Mouse (Mus musculus) hindbrain, embryonic 11.5 days (tissue): ENCODE measurements around the gene 4930432M17Rik. TPM values are rescaled to one million over a fixed set of nuclear protein-coding genes. Genes with fewer than 3 reads are reported as not detected.
A peak's percentile ranks its signal among the peaks of the same experiment; 100 is the strongest.

Experiments
- ATAC-seq: fragments of 200-750 bp; cut with Nextera tagmentation; 2 replicates; pipeline ENCODE4 v1.8.0; 2017; ENCODE audit warnings: mild to moderate bottlenecking, moderate TSS enrichment, moderate library complexity; ENCODE audit not compliant: low FRiP score
- DNase-seq: peaks from one replicate; pipeline ENCODE4 v3.0.0-alpha.2; 2015; ENCODE audit warnings: low spot score
- H3K27ac ChIP-seq: fragments of 300-500 bp; sonication (generic); 2 replicates; pipeline ENCODE4 v1.5.1; 2014; ENCODE audit warnings: mild to moderate bottlenecking, low read depth, low read length
- H3K27me3 ChIP-seq: fragments of 300-500 bp; sonication (generic); 2 replicates; pipeline ENCODE4 v1.6.1; 2014; ENCODE audit warnings: mild to moderate bottlenecking, low read length, moderate library complexity, mixed read lengths; ENCODE audit not compliant: control insufficient read depth, insufficient read depth
- H3K36me3 ChIP-seq: fragments of 300-500 bp; sonication (generic); 2 replicates; pipeline ENCODE4 v1.6.1; 2014; ENCODE audit warnings: mild to moderate bottlenecking, low read length, moderate library complexity, mixed read lengths; ENCODE audit not compliant: control insufficient read depth, insufficient read depth
- H3K4me1 ChIP-seq: fragments of 300-500 bp; sonication (generic); replicated peaks from 2 replicates; pipeline ENCODE4 v1.6.1; 2014; ENCODE audit warnings: low read length, mixed read lengths; ENCODE audit not compliant: control insufficient read depth, insufficient read depth
- H3K4me2 ChIP-seq: fragments of 300-500 bp; sonication (generic); replicated peaks from 2 replicates; pipeline ENCODE4 v1.6.1; 2014; ENCODE audit warnings: mild to moderate bottlenecking, low read depth, low read length
- H3K4me3 ChIP-seq: fragments of 300-500 bp; sonication (generic); 2 replicates; pipeline ENCODE4 v1.5.1; 2014; ENCODE audit warnings: low read depth, low read length
- H3K9ac ChIP-seq: fragments of 300-500 bp; sonication (generic); 2 replicates; pipeline ENCODE4 v1.6.1; 2014; ENCODE audit warnings: low read depth, low read length
- H3K9me3 ChIP-seq: fragments of 300-500 bp; sonication (generic); 2 replicates; pipeline ENCODE4 v1.6.1; 2016; ENCODE audit warnings: low read length; ENCODE audit not compliant: control insufficient read depth
- WGBS: fragments of 180-500 bp; shearing (Covaris S2); extraction: QIAGEN DNeasy Blood & Tissue Kit; methylation state at CpG from one replicate; pipeline ENCODE4 v1.1.7; 2014; 5-methylcytosine and 5-hydroxymethylcytosine counted together
- polyA plus RNA-seq: library from polyadenylated mRNA; unstranded; fragments of >200 nt; fragmentation: Nextera tagmentation; extraction: Ambion mirVana; gene quantifications from 2 replicates; pipeline ENCODE4 v1.2.1, GENCODE M21; 2014

The 4930432M17Rik gene
- polyA plus RNA-seq, 1 experiment from 2014 or later, result not detected

GRCm38 (mm10) chr3:121693001-121693730 lies 22.6 kb downstream of the 4930432M17Rik start:
- WGBS, result 77% methylated on average over 13 of the region's 13 CpGs

DNA sequence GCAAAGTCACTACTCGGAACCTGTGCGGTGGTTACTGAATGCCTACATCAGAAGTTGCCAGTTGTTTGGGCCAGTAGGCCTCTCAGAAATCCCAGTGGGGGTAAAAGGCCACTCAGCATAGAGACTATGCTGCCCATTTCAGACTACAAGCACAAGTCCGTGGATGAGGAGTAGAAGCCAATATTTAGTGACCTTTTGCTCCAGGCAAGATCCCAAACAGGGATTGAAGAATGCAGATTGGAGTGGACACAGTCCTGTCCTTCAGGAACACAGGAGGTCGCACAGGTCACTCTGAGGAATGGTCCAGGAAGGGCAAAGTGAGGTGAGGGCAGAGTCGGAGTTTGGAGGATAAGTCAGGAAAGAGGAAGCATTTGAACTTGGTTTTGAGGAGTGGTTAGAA lies 23.2 kb downstream of the 4930432M17Rik start:
- DNase-seq (no peak), ATAC-seq (no peak)
- H3K36me3 ChIP-seq, result no peaks in the 10 kb centered on the region
- H3K4me1 ChIP-seq, result no peaks in the 10 kb centered on the region
- H3K27ac ChIP-seq, result no peak overlapping the region
- H3K4me2 ChIP-seq, result no peak overlapping the region
- WGBS, result 90% methylated on average over 5 of the region's 5 CpGs
- no peaks in the 10 kb centered on the region for H3K27me3 ChIP-seq
- no peak overlapping the region for H3K4me3 ChIP-seq
- H3K9me3 ChIP-seq, result no peaks in the 10 kb centered on the region
- H3K9ac ChIP-seq, result no peak overlapping the region

More at GRCm38 (mm10) chr3:121693001-121693730, 22.6 kb downstream of the 4930432M17Rik start:
- no peaks in the 10 kb centered on the region for H3K27me3 ChIP-seq
- DNase-seq (no peak), ATAC-seq (no peak)
- no peak overlapping the region for H3K4me3 ChIP-seq
- no peak overlapping the region for H3K9ac ChIP-seq
- no peaks in the 10 kb centered on the region for H3K36me3 ChIP-seq
- no peaks in the 10 kb centered on the region for H3K9me3 ChIP-seq
- H3K4me1 ChIP-seq, result no peaks in the 10 kb centered on the region
- no peak overlapping the region for H3K4me2 ChIP-seq
- no peak overlapping the region for H3K27ac ChIP-seq

DNA sequence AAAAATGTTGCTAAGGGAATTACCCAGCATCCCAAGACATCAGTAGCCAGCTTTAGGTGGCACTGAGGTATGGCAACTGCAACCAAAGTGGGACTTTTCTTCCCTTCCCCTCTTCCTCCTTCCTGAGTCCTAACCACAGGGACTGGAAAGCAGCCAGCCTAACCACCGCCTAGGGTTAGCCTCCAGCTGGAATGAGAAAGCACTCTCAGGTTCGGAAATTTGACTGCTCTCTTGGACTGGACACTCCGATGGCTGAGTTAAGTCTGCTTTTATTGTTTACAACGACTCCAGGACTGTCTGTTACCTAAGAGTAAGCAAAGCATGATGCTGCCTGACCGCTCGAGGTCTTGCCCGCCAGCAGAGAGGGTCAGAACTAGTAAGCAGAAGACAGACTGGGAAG lies 26.6 kb downstream of the 4930432M17Rik start:
- no peaks in the 10 kb centered on the region for H3K27me3 ChIP-seq
- H3K27ac ChIP-seq, result no peak overlapping the region
- 90% methylated on average over 7 of the region's 7 CpGs for WGBS
- no peaks in the 10 kb centered on the region for H3K9me3 ChIP-seq
- ATAC-seq (no peak), DNase-seq (no peak)
- H3K4me3 ChIP-seq, result no peak overlapping the region
- no peaks in the 10 kb centered on the region for H3K36me3 ChIP-seq
- peaks cover 5% of the 10 kb centered on the region for H3K4me1 ChIP-seq
- no peak overlapping the region for H3K4me2 ChIP-seq
- H3K9ac ChIP-seq, result no peak overlapping the region

DNA sequence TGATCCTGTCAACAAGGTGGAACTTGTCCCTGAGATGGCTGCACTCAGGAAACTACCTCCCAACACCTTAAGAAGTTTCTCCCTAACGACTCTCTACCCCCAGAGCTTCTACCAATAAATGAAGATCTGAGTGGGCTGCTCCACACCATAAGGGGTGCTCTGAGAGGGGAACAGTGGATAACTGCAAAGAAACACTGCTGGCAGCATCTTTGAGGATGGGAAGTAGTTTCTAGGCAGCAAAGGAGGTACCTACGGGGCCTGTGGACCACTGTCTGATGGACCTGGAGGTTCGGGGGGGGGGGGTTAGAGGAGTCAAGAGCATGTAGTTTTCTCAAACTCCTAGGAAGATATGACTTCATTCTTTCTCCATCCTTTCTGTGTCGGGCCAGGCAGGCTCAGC lies 28.8 kb downstream of the 4930432M17Rik start:
- ATAC-seq, result no peak; the same call in 1 of the 2 replicates
- H3K4me2 ChIP-seq, result no peak overlapping the region
- H3K9ac ChIP-seq, result no peak overlapping the region
- H3K4me1 ChIP-seq, result peaks cover 5% of the 10 kb centered on the region
- no peaks in the 10 kb centered on the region for H3K9me3 ChIP-seq
- 82% methylated on average over 4 of the region's 4 CpGs for WGBS
- H3K27ac ChIP-seq, result peak overlapping the region; percentile 70
- H3K36me3 ChIP-seq, result no peaks in the 10 kb centered on the region
- no peak for DNase-seq
- no peak overlapping the region for H3K4me3 ChIP-seq
- H3K27me3 ChIP-seq, result no peaks in the 10 kb centered on the region

GRCm38 (mm10) chr3:121699849-121700248 lies 29.3 kb downstream of the 4930432M17Rik start:
- Histone ChIP-seq H3K36me3 (no peaks in the 10 kb centered on the region), H3K4me1 (peaks cover 5% of the 10 kb centered on the region), H3K4me3 (no peak overlapping the region), H3K9ac (no peak overlapping the region), H3K27ac (peak overlapping the region; percentile 70), H3K9me3 (no peaks in the 10 kb centered on the region), H3K4me2 (no peak overlapping the region), H3K27me3 (no peaks in the 10 kb centered on the region)
- 73% methylated on average over 4 of the region's 4 CpGs for WGBS
- ATAC-seq (peak; percentile 61), DNase-seq (peak; percentile 35)

DNA sequence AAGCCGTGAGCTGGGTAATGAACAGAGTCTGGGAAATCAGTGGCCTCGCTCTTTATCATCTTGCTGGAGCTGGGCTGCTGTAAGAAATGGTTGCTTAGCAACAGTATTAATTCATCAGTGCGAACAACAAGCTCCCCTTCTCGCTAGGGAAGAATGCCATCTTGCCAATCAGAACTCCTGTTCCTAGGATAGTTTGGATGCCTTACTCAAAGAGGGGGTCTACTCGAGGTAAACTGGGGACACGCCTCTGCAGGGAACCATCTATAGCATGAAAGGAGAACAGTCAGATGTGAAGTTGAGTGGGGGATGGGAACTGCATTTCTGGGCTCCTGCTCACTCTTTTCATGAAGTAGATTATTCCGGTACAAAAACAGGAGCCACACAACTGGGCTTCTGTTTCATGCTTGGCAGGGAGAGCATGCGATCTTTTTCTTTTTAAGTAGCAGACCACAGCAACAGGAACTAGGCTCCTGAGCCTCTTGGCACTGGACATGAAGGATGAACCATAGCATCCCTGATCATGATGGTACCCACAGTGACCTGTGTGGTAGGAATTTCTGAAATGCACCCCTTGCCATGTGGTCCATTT lies 29.9 kb downstream of the 4930432M17Rik start:
- Histone ChIP-seq H3K9ac (no peak overlapping the region), H3K9me3 (no peaks in the 10 kb centered on the region), H3K27me3 (no peaks in the 10 kb centered on the region), H3K4me1 (peaks cover 5% of the 10 kb centered on the region), H3K27ac (peak overlapping the region; percentile 70), H3K4me2 (peak overlapping the region; percentile 31), H3K36me3 (no peaks in the 10 kb centered on the region), H3K4me3 (no peak overlapping the region)
- ATAC-seq (peak; percentile 96), DNase-seq (peak; percentile 75)
- WGBS, result 15% methylated on average over 8 of the region's 8 CpGs

- WGBS, result 90% methylated on average over 7 of the region's 7 CpGs
- DNase-seq, result no peak
- no peaks in the 10 kb centered on the region for H3K36me3 ChIP-seq
- no peak overlapping the region for H3K27ac ChIP-seq
- H3K27me3 ChIP-seq, result no peaks in the 10 kb centered on the region
- no peak overlapping the region for H3K4me2 ChIP-seq
- ATAC-seq, result no peak
- H3K4me1 ChIP-seq, result peaks cover 5% of the 10 kb centered on the region
- no peak overlapping the region for H3K4me3 ChIP-seq
- no peaks in the 10 kb centered on the region for H3K9me3 ChIP-seq
- H3K9ac ChIP-seq, result no peak overlapping the region
Observed at GRCm38 (mm10) chr3:121703155-121703879, 32.8 kb downstream of the 4930432M17Rik start.

DNA sequence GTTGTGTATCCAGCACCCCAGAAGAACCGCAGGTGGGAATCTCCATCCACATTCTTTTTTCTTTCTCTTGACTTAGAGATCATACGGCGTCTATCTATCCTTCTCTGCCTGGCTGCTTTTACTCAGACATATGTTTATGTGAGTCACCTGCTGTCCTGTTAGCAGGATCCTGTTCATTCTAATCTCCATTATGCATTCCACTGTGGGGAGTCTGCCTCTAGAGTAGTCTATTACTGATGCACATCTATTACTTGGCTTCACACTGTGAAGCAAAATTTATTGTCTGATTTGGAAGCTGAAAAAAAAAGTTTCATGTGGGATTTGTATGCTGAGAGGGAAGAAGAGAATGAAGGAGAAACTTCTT lies 33.3 kb downstream of the 4930432M17Rik start:
- no peak overlapping the region for H3K4me3 ChIP-seq
- no peak overlapping the region for H3K9ac ChIP-seq
- no peaks in the 10 kb centered on the region for H3K27me3 ChIP-seq
- WGBS, result 72% methylated on average over 3 of the region's 3 CpGs
- no peaks in the 10 kb centered on the region for H3K9me3 ChIP-seq
- peaks cover 5% of the 10 kb centered on the region for H3K4me1 ChIP-seq
- H3K36me3 ChIP-seq, result no peaks in the 10 kb centered on the region
- DNase-seq (no peak), ATAC-seq (no peak)
- no peak overlapping the region for H3K27ac ChIP-seq
- no peak overlapping the region for H3K4me2 ChIP-seq
